Mouse (Mus musculus) splenic B cell, adult 2 months (primary cell): ENCODE measurements around the gene Ctsa.
"Not testable (repeated sequence)": the region's sequence is repeated elsewhere in the genome, so short reads cannot be mapped to it uniquely, and the experiment has no call there.

Source experiments
- DNase-seq: peaks from one replicate; pipeline ENCODE4 v3.0.0-alpha.2; 2011; ENCODE audit warnings: low read depth, low spot score
- H3K27me3 ChIP-seq: 2 replicates; pipeline ENCODE4 v1.6.1; 2012; ENCODE audit warnings: mild to moderate bottlenecking, low read length, moderate library complexity, mixed read lengths; ENCODE audit not compliant: control insufficient read depth, poor library complexity, insufficient read depth, severe bottlenecking
- H3K36me3 ChIP-seq: 2 replicates; pipeline ENCODE4 v1.6.1; 2012; ENCODE audit warnings: mild to moderate bottlenecking, low read length, moderate library complexity, mixed read lengths; ENCODE audit not compliant: control insufficient read depth, poor library complexity, insufficient read depth, severe bottlenecking

Ctsa gene

GRCm38 (mm10) chr2:164795868-164796267, 36.8 kb upstream of the Ctsa start:
- H3K27me3 ChIP-seq = no peaks in the 10 kb centered on the region
- peaks cover 9% of the 10 kb centered on the region for H3K36me3 ChIP-seq
- DNase-seq = no peak

GRCm38 (mm10) chr2:164798554-164798953, 34.1 kb upstream of the Ctsa start:
- H3K36me3 ChIP-seq = peaks cover 12% of the 10 kb centered on the region
- H3K27me3 ChIP-seq = not testable (repeated sequence)
- DNase-seq = peak; percentile 57

DNA sequence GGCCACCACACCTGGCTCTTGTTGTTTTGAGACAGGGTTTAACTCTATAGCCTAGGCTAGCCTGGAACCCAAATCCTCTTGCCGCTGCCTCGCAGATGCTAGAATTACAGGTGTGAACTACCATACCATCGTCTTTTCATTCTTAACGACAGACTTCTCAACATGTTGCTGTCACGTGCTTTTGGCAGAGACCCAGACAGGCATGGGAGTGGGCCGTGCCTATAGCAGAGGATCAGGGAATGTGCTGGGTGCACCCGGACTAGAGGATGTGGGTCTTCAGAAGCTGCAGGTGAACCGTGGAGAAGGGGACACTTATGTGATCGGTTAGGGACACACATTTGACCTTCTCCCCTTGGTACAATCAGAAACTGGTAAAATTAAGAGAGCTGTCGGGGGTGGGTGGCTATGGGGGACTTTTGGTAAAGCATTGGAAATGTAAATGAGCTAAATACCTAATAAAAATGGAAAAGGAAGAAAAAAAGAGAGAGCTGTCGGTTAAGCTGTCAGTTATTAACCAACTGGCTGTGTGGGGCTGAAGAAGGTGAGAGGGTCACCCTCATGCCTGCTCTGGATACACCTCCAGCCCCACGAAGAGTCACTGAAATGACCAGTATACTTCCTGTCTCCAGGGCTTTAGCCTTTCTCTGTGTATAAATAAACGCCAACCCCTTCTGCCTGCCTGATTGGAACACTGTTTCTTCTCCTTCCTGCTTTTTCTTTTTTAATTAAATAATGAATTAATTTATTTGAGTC, 32.2 kb upstream of the Ctsa start:
- no peak for DNase-seq
- Histone ChIP-seq H3K27me3 (no peaks in the 10 kb centered on the region), H3K36me3 (peaks cover 9% of the 10 kb centered on the region; the same call in 1 of the 2 replicates)

DNA sequence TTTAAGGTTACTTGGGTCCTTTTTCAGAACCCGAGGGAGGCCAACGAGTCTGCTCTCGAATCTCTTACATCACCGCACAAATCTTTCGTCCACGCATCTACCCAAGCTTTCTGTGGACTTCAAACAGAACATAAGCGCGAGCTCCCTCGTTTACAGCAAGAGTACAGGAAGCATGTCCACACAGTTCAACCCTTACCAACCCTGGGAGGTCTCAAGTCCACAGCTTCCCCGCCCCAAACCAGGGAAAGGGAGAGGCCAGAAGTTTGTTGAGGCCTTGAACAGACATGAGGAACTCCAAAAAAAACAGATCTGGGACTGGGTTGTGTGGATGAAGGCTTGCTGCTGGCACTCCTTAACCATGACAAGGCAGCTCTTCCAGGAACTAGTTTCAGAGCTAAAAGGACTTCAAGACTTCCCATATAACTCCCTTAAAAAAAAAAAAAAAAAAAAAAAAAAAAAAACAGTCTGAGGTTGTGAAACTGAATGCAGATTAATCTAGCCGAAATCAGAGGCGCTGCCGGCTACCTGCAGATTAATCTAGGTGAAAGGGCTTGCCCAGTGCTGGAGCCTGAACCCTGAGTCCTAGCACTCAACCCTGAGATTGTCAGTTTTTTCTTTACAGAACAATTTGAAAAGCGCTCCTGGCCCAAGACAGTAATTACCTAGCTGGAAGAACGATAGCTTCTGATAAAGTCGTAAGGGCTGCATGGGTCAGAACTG, 29.3 kb upstream of the Ctsa start:
- no peak for DNase-seq
- H3K27me3 ChIP-seq = no peaks in the 10 kb centered on the region
- H3K36me3 ChIP-seq = peaks cover 7% of the 10 kb centered on the region; the same call in 1 of the 2 replicates

DNA sequence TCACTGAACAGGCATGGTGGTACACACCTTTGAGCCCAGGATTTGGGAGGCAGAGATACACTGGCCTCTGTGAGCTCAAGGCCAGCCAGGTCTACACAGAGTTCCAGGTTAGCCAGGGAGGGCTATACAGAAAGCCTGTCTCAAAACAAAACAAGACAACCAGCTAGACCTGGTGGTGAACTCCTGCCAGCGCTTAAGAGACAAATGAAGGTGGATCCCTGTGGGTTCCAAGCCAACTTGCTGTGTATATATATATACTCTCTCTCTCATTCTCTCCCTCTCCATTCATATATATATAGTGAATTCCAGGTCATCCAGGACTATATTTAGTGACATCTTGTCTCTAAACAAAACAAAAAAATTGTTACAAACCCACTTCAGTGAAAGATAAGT, 28.8 kb upstream of the Ctsa start:
- peaks cover 9% of the 10 kb centered on the region for H3K36me3 ChIP-seq
- H3K27me3 ChIP-seq = no peaks in the 10 kb centered on the region
- no peak for DNase-seq

GRCm38 (mm10) chr2:164804533-164805331, 27.9 kb upstream of the Ctsa start, which contains the start of the genes Acot8 and Zswim3:
TSS of gene Acot8 (minus strand) at chr2:164804882.
TSS of gene Zswim3 (plus strand) at chr2:164805098.
- no peaks in the 10 kb centered on the region for H3K27me3 ChIP-seq
- peaks cover 7% of the 10 kb centered on the region; the same call in 1 of the 2 replicates for H3K36me3 ChIP-seq
- DNase-seq = peak; percentile 99

- peaks cover 5% of the 10 kb centered on the region; the same call in 1 of the 2 replicates for H3K36me3 ChIP-seq
- no peak for DNase-seq
- no peaks in the 10 kb centered on the region for H3K27me3 ChIP-seq
These were observed 27.3 kb upstream of the Ctsa start for GRCm38 (mm10) chr2:164805332-164805718.

DNA sequence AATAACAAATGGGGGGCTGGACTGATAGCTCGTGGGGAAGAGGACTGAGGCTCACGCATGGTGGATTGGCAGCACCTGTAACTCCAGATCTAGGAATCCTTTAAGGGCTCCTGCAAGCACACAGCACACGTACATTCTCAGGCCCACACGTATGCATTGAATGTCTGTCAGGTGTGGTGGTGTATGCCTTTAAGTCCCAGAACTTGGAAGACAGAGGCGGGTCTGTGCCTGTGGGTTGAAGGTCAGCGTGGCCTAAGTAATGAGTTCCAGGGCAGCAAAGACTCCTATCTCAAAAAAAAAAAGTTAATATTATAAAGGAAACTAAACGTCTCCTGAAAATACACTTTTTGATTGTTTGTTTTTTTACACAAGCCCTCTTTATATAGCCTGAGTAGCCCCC, 26.1 kb upstream of the Ctsa start:
- H3K36me3 ChIP-seq = peaks cover 5% of the 10 kb centered on the region; the same call in 1 of the 2 replicates
- DNase-seq = no peak
- no peaks in the 10 kb centered on the region for H3K27me3 ChIP-seq

- DNase-seq = no peak
These were observed 19.1 kb upstream of the Ctsa start for GRCm38 (mm10) chr2:164813557-164813956.

DNA sequence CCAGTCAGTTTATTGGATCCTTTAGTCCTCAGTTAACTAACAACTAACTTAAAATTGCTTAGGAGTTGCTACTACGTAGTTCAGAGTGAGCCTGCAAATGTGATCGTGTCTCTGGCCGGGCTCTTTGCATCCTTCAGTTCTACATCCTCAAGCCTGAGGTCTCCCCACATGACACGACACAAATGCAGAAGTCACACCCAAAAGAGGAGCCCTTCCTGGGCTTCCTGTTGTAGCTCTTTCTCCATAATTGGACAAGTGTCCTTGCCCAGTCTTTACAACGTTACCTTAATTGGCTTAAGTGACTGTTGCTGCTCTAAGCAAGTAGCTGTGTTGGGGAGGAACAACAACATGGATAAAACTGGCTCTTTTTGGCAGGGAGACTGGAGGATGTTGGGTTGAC, 17.3 kb upstream of the Ctsa start:
- Histone ChIP-seq H3K36me3 (no peaks in the 10 kb centered on the region), H3K27me3 (no peaks in the 10 kb centered on the region)
- DNase-seq = no peak

More at GRCm38 (mm10) chr2:164813557-164813956, 19.1 kb upstream of the Ctsa start:
- Histone ChIP-seq H3K36me3 (peaks cover 3% of the 10 kb centered on the region; the same call in 1 of the 2 replicates), H3K27me3 (no peaks in the 10 kb centered on the region)

DNA sequence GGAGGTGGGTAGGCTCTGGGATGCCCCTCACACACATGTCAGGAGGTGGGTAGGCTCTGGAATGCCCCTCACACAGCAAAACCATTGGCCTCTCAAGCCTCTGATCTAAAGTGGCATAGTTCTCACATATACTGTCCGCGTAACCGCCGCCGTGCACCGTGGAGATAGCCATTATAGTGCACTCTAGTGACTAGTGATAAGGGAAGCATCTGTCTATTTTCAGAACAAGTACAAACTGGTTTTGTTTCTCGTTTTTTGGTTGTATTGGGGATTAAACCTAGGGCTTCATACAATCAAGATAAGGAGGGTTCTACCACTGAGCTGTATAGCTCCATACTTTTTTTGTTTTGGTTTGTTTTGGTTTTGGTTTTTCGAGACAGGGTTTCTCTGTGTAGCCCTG, 16.9 kb upstream of the Ctsa start:
- no peak for DNase-seq
- H3K27me3 ChIP-seq = no peaks in the 10 kb centered on the region

DNA sequence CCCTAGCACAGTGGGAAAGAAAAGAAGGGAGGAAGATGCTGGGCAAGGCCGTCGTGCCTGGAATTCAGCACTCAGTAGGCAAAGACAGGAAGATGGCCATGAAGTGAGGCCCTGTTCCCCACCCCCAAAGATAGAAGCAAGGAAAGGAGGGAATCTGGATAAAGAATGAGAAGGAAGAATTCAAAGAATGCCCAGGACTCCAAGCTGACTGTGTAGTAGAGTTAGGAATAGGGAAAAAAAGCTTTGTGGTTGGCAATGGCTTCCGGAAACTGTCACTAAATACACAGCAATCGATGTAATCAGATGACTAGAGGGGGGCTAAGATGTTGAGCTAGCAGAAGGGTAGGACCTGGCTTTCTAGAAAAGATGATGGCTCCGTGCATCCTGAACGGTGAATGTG, 15.5 kb upstream of the Ctsa start:
- Histone ChIP-seq H3K36me3 (no peaks in the 10 kb centered on the region), H3K27me3 (no peaks in the 10 kb centered on the region)
- no peak for DNase-seq

More for the DNA sequence above, 16.9 kb upstream of the Ctsa start:
- H3K36me3 ChIP-seq = no peaks in the 10 kb centered on the region

DNA sequence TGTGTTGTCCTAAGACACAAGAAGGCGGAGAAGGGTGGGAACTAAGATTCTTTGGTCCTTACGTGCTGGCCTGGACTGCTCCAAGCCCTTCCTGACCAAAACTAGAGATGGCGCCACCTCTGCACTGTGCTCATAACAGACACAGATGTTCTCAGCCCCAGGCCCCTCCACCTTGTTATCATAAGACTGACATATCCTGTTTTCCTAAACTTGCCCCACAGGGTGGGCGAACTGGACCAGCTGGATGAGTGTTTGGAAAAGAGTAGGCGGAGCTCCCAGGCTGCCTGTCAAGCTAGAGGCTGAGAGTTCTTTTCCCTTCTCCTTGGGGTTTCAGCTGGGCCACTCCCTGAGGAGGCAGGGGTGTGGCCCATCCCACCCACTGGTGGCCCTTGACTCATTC, 15.0 kb upstream of the Ctsa start:
- H3K27me3 ChIP-seq = no peaks in the 10 kb centered on the region

GRCm38 (mm10) chr2:164821060-164821459, 11.6 kb upstream of the Ctsa start:
- peaks cover 1% of the 10 kb centered on the region; the same call in 1 of the 2 replicates for H3K36me3 ChIP-seq
- no peaks in the 10 kb centered on the region for H3K27me3 ChIP-seq

More for the DNA sequence above, 15.0 kb upstream of the Ctsa start:
- DNase-seq = no peak
- H3K36me3 ChIP-seq = no peaks in the 10 kb centered on the region

More at GRCm38 (mm10) chr2:164821060-164821459, 11.6 kb upstream of the Ctsa start:
- DNase-seq = no peak
